Mouse (Mus musculus) CD4-positive, CD25-positive, alpha-beta regulatory T cell, adult 2 months (primary cell): ENCODE data around the gene Arhgap6.

Source experiments
- DNase-seq: peaks from one replicate; pipeline ENCODE4 v3.0.0-alpha.2; 2012; ENCODE audit warnings: low read depth, low spot score

Arhgap6 gene

DNA sequence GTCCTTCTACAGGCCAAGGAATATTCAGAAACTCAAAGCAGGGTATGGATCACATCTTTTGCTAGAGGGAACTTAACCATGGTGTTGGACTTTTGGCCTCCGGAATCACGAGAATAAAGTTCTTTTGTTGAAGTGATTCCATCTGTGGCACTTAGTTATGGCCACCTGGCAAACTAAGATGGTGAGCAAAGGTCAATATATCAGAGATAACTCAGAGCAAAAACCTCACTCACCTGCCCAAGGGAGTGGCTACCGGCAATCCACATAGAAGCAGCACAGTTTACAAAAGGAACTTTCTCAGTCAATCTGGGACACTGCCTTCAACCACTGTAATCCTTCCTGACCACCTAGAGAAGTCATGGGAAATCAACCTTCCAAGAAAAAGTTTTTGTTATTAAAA is 513.7 kb downstream of the Arhgap6 start:
- no peak for DNase-seq

DNA sequence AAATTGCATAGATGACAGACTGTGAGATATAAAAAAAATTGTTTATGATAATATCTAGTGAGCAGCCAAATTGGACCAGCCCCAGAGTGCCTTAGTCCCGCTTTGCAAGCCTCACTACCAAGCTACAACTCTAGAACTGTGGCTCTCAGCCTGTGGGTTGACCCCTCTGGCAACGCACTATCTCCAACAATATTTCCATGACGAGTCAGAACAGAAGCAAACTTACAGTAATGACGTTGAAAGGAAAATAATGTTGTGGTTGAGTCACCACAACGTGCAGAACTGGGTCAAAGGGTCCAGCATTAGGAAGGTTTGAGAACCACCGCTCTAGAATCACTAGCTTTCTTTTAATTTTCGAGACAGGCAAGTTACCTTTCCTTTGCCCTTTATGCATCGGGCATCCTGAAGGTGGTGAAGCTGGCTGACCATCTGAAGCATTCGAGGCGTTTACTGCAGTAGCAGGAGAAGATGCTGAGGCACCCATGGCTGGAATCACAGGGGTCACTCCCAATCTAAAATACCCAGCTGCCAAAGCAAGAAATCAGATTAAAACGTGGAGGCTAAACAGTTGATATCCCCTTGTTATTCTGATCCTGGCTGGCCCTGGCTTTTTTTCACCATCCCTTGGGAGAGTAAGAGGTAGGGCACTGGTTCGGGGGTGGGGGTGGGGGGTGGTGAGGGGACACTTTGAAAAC is 524.3 kb downstream of the Arhgap6 start:
- peak; percentile 61 for DNase-seq

DNA sequence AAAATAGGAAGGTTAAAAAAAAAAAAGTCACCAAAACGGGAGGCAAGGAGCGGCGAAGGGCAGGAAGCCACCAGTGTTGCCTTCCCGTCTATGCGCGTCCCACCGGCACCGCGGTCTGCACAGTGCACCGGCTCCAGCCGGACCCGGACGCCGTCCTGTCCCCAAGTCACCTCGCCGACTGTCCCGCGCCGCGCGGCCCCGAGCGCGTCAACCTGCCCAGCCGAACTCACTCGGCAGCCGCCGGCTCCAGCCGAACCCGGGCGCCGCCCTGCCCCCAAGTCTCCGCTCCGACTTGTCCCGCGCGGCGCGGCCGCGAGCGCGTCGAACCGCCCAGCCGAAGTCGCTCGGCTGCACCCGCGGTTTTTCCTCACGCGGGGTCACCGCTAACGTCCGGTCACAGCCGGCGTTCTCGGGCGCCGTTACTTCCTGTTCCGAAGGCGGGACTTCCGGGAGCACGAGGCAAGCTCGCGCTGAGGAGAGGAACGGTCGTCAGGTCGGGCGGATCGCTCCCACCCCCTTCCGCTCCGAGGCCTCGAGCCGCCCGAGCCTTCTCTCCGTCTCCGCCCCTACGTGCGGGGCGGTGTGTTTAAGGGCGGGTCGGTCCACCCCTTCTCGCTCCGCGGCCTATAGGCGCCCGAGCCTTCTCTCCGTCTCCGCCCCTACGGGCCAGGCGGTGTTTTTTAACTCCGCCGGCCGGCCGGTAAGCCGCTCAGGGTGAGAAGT is 525.2 kb downstream of the Arhgap6 start, which contains the start of gene Hccs:
TSS of gene Hccs (minus strand) at position 428 of the 723 bp plus-strand sequence.
- DNase-seq = peak; percentile 94

DNA sequence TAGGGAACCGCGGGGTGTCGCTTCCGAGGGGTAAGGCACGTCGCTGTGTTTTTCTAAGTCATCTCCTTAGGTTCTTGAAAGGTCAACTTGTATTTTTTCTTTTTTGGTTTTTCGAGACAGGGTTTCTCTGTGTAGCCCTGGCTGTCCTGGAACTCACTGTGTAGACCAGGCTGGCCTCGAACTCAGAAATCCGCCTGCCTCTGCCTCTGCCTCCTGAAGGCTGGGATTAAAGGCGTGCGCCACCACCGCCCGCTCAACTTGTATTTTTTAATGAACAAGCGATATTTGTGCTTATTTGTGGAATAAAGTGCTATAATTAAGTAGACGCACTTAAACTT is 525.7 kb downstream of the Arhgap6 start:
- peak; percentile 3 for DNase-seq

DNA sequence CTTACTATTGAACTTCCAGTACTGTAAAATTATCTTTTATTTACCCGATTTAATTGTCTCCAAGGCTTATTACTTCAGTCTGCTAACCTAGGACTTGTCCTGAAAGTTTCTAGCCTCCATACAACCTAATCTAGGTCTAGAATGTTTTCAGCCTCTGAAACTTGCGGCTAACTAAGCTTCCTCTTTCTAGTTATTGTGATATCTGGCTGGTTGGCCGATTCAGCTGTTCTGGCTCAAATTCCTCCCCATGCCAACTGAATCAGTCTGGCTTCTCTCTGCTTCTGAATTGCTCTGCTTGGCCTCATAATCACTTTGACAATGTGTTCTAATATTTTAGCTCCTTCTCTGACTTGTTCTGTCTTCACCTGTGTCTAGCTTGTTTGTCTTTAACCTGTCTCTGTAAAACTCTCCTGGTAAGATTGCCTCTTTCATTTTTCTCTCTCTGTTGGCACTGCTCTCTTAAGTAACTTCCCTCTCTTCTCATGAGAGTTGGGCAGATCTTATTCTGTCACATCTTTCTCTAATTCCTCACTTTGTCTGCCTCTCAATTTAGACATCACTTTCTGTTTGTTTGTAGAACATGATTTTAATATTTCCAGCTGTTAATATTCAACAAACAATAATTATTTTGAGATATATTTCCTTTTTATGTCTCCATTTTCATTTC is 531.2 kb downstream of the Arhgap6 start:
- DNase-seq = no peak

DNA sequence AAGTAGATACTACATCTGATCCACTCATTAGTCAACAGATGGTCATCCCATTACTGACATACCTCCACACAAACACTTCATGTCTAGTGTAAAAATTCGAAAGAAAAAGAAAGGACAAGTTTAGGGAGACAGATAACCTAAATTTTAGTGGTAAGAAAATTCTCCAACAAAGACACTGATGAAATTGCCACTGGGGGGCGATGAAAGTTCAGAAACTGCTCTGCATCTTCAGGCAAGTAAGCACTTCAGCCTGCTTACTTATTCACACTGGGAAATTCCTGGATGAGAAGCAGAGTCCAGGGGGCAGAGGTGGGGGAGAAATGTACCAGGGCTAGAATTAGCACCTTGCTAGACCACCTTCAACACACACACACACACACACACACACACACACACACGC is 537.4 kb downstream of the Arhgap6 start:
- peak; percentile 6 for DNase-seq

DNA sequence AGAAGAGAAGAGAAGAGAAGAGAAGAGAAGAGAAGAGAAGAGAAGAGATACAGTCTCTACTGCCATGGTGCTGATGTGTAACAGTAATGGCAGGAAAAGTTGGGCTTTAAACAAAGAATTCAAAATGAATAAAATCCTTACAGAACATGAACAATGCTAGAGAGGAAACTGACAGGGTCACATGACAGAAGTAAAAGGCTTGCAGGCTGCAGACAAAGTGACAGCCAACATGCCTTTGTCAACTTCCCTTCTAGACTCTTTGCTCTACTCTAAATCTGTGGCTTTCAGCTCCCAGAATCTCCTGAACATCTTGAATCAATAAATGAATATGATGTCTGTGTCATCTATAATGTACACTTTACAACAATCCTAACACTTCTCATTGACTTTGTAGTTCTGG is 542.7 kb downstream of the Arhgap6 start:
- DNase-seq = no peak

DNA sequence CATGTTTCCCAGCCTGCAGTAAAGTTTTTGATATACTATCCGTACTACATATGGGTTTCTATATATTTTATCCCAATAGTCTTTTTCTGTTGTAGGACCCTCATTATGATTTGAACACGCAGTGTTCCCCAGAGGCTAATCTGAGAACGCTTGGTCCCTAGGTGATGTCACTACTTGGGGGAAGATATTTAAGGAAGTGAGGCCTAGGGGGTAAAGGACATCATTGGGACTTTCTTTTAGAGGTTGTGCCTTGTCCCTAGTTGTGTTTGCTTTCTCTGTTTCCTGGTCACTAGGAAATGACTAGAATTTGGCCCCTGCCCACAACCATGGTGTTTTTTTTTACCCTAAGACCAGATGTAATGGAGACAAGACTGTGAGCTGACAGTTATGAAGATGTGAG is 543.3 kb downstream of the Arhgap6 start:
- DNase-seq = no peak
